Mouse (Mus musculus) spleen, adult 2 months (tissue): ENCODE data around the gene Agbl1. TPM values are rescaled to one million over a fixed set of nuclear protein-coding genes. Genes with fewer than 3 reads are reported as not detected.
"Not testable (repeated sequence)": the region's sequence is repeated elsewhere in the genome, so short reads cannot be mapped to it uniquely, and the experiment has no call there.

Experiments used
- DNase-seq, 2 experiments: peaks; one replicate each; pipeline versions ENCODE4 v3.0.0 to v3.0.0-alpha.2; 2012 to 2021; ENCODE audit warnings: low spot score in 2 of 2, low read depth in 1 of 2
- H3K27ac ChIP-seq: fragments of 200-500 bp; 2 replicates; pipeline ENCODE4 v1.5.1; 2012; ENCODE audit warnings: low read length, inconsistent platforms; ENCODE audit not compliant: insufficient read depth
- H3K27me3 ChIP-seq: fragments of 200-500 bp; 2 replicates; pipeline ENCODE4 v1.6.1; 2012; ENCODE audit warnings: mild to moderate bottlenecking, moderate library complexity, low read length, inconsistent platforms; ENCODE audit not compliant: control insufficient read depth, insufficient read depth
- H3K36me3 ChIP-seq: fragments of 200-500 bp; 2 replicates; pipeline ENCODE4 v1.6.1; 2012; ENCODE audit warnings: mild to moderate bottlenecking, low read length, inconsistent platforms; ENCODE audit not compliant: control insufficient read depth, insufficient read depth
- H3K4me1 ChIP-seq: fragments of 200-500 bp; 2 replicates; pipeline ENCODE4 v1.6.1; 2011; ENCODE audit warnings: inconsistent platforms; ENCODE audit not compliant: control insufficient read depth, insufficient read depth, insufficient read length
- H3K4me3 ChIP-seq: fragments of 200-500 bp; 2 replicates; pipeline ENCODE4 v1.5.1; 2011; ENCODE audit warnings: mild to moderate bottlenecking, inconsistent platforms; ENCODE audit not compliant: insufficient read depth, insufficient read length; ENCODE audit errors: extremely low read depth
- CTCF ChIP-seq: fragments of 200-500 bp; IDR thresholded peaks from 2 replicates; pipeline ENCODE4 v1.5.1; 2011; ENCODE audit warnings: mild to moderate bottlenecking, inconsistent platforms; ENCODE audit not compliant: insufficient read depth, insufficient read length, insufficient replicate concordance; ENCODE audit errors: extremely low read depth
- POLR2A ChIP-seq: fragments of 200-500 bp; IDR thresholded peaks from 2 replicates; pipeline ENCODE4 v1.6.1; 2011; ENCODE audit warnings: low read depth, low read length, inconsistent platforms
- WGBS: fragments of 180-500 bp; shearing (Covaris S2); methylation state at CpG from one replicate; pipeline ENCODE4 v1.1.7; 2018; 5-methylcytosine and 5-hydroxymethylcytosine counted together
- polyA plus RNA-seq: library from polyadenylated mRNA; depleted of rRNA; stranded (reverse); fragments of >200 nt; gene quantifications from 2 replicates; pipeline ENCODE4 v1.2.3, GENCODE M21; 2012

Gene Agbl1
- polyA plus RNA-seq, 1 experiment, result 0.08 TPM

GRCm38 (mm10) chr7:76629528-76629927, 399.8 kb downstream of the Agbl1 start:
- Histone ChIP-seq H3K27me3 (no peaks in the 10 kb centered on the region), H3K27ac (no peak overlapping the region), H3K4me1 (no peaks in the 10 kb centered on the region), H3K36me3 (no peaks in the 10 kb centered on the region), H3K4me3 (no peak overlapping the region)
- TF ChIP-seq POLR2A, result no peak
- TF ChIP-seq CTCF, result no peak
- no peak for DNase-seq

DNA sequence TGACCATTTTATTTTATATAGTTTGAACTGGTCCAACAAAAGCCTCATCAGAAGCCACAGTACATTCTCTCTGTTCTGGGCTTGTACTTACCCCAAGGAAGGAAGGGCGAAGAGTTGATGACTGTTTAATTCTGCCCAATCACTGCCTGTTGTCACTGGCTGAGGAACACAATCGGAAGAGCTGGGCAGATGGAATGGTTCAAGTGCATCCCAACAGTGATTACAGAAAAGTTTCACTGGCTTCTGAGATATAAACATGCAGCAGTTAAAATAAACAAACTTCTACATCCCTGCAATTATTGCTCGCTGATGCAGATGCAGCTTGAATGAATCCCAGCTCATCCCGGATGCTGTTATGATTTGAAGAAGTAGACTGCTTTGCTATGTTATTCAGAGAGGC, 421.3 kb downstream of the Agbl1 start:
- DNase-seq, result no peak
- no peaks in the 10 kb centered on the region for H3K4me1 ChIP-seq
- H3K4me3 ChIP-seq, result no peak overlapping the region
- WGBS, result 82% methylated on average over 4 of the region's 4 CpGs
- TF ChIP-seq POLR2A (no peak), CTCF (no peak)
- no peak overlapping the region for H3K27ac ChIP-seq
- no peaks in the 10 kb centered on the region for H3K36me3 ChIP-seq
- no peaks in the 10 kb centered on the region for H3K27me3 ChIP-seq

DNA sequence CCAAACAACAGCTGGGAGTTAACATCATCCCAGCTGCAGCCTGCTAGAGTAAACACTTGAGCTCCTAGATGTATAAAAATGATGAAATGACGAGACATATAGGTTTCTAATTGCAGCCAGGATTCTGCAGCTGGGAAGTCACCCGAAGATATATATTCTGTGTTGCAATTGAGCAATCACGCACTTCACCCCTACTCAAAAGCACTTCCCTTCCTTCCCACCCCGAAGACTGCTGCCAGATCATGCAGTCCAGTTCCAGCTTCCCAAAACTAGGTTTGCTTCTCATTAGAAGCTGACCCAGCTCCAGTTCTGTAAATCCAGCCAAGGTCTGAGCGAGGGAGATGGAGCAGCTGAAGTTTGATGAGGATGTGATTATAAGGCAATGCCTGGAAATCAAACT, 431.4 kb downstream of the Agbl1 start:
- no peaks in the 10 kb centered on the region for H3K27me3 ChIP-seq
- no peak for TF ChIP-seq CTCF
- TF ChIP-seq POLR2A, result no peak
- H3K4me1 ChIP-seq, result no peaks in the 10 kb centered on the region
- no peak overlapping the region for H3K4me3 ChIP-seq
- DNase-seq, result no peak
- H3K27ac ChIP-seq, result no peak overlapping the region
- H3K36me3 ChIP-seq, result no peaks in the 10 kb centered on the region
- WGBS, result 62% methylated on average over 5 of the region's 5 CpGs

GRCm38 (mm10) chr7:76674856-76675255, 445.2 kb downstream of the Agbl1 start:
- Histone ChIP-seq H3K36me3 (no peaks in the 10 kb centered on the region), H3K27me3 (no peaks in the 10 kb centered on the region), H3K27ac (no peak overlapping the region), H3K4me1 (no peaks in the 10 kb centered on the region), H3K4me3 (no peak overlapping the region)
- no peak for DNase-seq
- TF ChIP-seq CTCF (no peak), POLR2A (no peak)
- 89% methylated on average over 3 of the region's 3 CpGs for WGBS

DNA sequence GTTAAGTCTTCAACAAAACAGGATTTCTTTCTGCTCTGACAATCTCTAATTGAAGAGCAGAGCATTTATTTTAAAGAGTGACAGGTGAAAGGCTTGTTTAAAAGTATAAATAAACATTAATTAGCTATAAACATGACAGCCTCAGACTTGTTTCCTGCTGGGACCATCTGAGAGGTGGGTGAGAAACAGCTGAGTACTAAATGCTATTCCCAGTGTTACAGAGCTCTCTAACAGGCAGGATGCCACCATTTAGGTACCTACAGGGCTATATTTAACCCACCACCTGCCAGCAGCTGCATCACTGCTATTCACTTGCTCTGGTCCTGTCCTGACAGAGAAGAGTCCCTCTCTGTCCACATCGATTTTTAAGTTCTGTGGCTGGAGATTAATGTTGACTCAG, 471.5 kb downstream of the Agbl1 start:
- Histone ChIP-seq H3K27me3 (no peaks in the 10 kb centered on the region), H3K27ac (no peak overlapping the region), H3K4me1 (no peaks in the 10 kb centered on the region), H3K4me3 (no peak overlapping the region), H3K36me3 (no peaks in the 10 kb centered on the region)
- WGBS, result 70% methylated on average over 1 of the region's 1 CpGs
- no peak for DNase-seq
- TF ChIP-seq CTCF (no peak), POLR2A (no peak)

DNA sequence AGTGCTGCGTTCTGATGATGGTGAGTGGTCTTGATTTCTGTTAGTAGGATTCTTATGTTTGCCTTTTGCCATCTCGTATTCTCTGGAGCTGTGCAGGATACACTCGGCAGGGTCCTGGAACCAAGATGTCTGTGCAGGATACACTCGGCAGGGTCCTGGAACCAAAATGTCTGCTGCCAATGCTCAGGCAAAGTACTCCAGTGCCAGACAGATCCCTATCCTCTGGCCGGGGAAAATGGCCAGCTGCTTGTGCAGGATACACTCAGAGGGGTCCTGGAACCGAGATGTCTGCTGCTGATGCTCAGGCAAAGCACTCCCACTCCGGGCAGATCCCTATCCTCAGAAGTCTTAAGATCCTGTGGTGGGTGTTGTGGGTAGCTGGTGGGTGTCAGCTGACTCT, 502.5 kb downstream of the Agbl1 start:
- not testable (repeated sequence) for DNase-seq, H3K27me3 ChIP-seq, H3K27ac ChIP-seq, H3K36me3 ChIP-seq, H3K4me1 ChIP-seq, H3K4me3 ChIP-seq
- 89% methylated on average over 7 of the region's 7 CpGs for WGBS

- Histone ChIP-seq H3K36me3 (no peaks in the 10 kb centered on the region), H3K4me3 (no peak overlapping the region), H3K27ac (no peak overlapping the region), H3K27me3 (no peaks in the 10 kb centered on the region), H3K4me1 (no peaks in the 10 kb centered on the region)
- DNase-seq, result no peak
- TF ChIP-seq CTCF (no peak), POLR2A (no peak)
- 61% methylated on average over 5 of the region's 5 CpGs for WGBS
Observed at GRCm38 (mm10) chr7:76777237-76777855, 547.7 kb downstream of the Agbl1 start.
